Mouse (Mus musculus) c-Kit-positive CD71-negative TER-119-negative erythroid progenitor cells, embryonic 14.5 days (primary cell): ENCODE data around the gene Epb41.
A peak's percentile ranks its signal among the peaks of the same experiment; 100 is the strongest.

ENCODE experiments used
- DNase-seq: peaks from one replicate; pipeline ENCODE4 v3.0.0-alpha.2; 2013; ENCODE audit warnings: low read depth

Gene Epb41

GRCm38 (mm10) chr4:132074933-132075769, at the start of gene Epb41:
TSS of gene Epb41 (minus strand) at chr4:132075321.
- DNase-seq, result peak; percentile 97

DNA sequence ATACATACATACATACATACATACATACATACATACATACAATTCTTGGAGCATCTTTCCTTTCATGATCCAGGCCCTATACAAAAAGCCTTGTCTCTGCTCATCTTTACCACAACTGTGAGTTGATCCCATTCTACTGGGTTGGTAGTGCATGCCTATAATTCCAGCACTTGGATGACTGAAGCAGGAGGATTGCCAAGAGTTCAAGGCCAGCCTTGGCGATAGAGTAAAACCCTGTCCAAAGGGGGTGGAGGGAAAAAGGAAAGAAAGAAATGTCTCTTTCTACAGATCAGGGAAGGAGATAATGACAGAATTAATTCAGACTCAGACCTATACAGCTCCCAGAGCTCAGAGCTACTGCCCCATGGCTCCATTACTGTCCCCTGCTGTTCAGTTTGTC, 48.0 kb upstream of the Epb41 start:
- no peak for DNase-seq

DNA sequence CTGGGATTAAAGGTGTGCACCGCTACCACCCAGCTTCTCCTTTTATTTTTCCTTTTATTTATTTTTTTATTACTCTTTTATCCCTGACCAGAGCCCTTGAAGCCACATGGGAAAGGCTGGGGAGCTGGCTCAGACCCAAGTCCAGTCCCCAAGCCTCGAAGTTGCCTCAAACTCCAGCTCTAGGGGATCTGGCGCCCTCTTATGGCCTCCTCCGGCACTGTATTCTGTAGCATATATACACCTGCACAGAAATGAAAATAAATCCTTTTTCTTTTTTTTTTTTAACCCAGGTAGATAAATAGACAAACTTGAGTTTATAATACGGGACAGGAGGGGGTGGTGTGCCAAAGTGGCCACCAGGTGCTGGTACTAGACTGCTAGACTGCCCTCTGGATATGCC, 46.6 kb upstream of the Epb41 start:
- DNase-seq, result no peak

- no peak for DNase-seq
Observed at GRCm38 (mm10) chr4:132119566-132119965, 44.4 kb upstream of the Epb41 start.

GRCm38 (mm10) chr4:132116315-132116714, 41.2 kb upstream of the Epb41 start:
- DNase-seq, result no peak

GRCm38 (mm10) chr4:132113411-132114095, 38.4 kb upstream of the Epb41 start:
- no peak for DNase-seq

DNA sequence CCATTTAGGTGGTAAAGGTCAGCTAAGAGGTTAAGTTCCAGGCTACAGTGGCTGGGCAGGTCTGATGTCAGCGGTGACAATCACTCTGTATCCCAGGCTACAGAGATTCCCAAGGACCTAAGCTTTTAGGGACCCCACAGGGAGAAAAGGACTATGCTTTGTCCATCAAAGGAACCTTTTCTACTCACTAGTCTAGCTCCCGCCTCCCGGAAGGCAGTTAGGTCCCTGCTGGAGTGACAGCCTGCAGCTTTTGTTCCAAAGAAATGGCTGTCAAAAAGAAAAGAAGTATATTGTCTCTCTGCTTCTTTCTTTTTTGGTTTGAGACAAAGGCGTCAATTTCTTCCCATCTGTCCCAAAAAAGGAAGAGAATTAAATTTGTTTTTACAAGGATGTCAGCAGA, 36.1 kb upstream of the Epb41 start:
- no peak for DNase-seq

DNA sequence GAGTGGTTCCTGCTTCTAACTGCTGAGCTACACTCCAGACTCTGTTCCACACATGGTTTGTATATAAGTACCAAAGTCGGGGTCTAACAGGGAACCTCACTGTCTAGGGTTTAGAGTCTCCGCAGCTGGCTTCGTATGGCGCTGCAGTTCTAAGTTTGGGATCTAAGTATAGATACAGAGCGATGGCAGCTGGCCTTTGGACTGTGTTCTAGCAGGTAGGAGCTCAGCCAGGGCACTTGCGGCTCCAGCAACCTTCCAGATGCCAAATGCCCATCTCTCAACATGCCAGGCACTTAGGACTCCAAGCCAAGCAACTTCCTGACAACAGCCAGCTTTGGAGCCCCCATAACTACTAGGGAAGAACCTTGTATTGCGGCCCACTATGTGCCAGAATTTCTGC, 33.1 kb upstream of the Epb41 start:
- no peak for DNase-seq

DNA sequence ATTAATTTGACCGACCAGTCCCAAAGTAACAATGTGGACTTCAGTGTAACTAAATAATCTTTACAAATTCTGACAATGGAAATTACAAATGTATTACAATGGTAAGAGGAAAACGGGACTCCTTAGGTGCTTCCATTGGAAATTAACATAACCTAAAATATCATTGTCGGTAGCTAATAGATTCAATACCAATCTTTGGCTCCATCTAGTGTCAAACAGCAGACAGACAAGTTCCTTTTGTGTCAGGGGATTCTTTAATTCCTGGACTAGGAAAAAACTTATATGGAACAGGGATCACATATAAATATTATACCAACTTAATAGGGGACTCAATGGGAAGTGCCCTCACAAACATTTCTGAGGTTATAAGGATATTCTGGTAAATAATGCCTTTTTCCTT, 26.0 kb upstream of the Epb41 start:
- DNase-seq, result no peak

- DNase-seq, result no peak
Observed at GRCm38 (mm10) chr4:132099548-132099947, 24.4 kb upstream of the Epb41 start.

- DNase-seq, result no peak
Observed at GRCm38 (mm10) chr4:132095043-132095442, 19.9 kb upstream of the Epb41 start.

- no peak for DNase-seq
Observed at GRCm38 (mm10) chr4:132093928-132094327, 18.8 kb upstream of the Epb41 start.

- no peak for DNase-seq
Observed at GRCm38 (mm10) chr4:132093136-132093535, 18.0 kb upstream of the Epb41 start.

- no peak for DNase-seq
Observed at GRCm38 (mm10) chr4:132088921-132089320, 13.8 kb upstream of the Epb41 start.

DNA sequence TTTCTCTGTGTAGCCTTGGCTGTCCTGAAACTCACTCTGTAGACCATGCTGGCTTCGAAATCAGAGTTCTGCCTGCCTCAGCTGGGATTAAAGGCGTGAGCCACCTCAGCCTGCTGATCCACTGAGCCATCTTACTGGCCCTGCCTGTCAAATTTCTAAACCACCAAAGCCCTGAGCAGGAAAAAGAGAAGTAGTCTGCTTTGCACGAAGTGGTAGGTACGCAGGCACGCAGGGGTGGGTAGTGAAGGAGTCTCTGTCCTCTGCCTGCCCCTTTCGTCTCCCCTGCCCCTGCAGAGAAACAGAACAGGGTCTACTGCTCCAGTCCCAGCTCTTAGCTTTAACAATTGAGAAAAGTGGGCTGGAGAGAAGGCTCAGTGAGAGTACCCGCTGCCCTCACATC, 10.0 kb upstream of the Epb41 start:
- no peak for DNase-seq

DNA sequence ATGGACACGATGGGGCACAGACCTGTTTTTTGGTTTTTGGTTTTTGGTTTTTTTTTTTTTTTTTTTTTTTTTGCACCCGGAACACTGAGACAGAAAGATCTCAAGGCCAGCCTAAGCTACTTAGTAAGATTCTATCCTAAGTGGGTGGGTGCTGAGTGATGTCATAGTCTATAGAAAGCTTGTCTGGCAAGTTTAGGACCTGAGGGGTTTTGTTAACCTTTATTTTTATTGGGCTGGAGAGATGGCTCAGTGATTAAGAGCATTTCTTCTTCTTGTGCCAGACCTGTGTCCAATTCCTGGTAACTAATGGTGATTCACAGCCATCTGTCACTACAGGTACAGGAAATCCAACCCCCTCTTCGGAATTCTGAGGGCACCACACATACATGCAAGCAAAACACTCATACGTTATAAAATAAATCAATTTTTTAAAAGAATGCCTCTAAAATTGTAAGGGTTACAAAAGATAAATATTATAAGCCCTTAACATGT, 5.4 kb upstream of the Epb41 start:
- DNase-seq, result no peak

GRCm38 (mm10) chr4:132079555-132080275, 4.6 kb upstream of the Epb41 start:
- DNase-seq, result peak; percentile 65

DNA sequence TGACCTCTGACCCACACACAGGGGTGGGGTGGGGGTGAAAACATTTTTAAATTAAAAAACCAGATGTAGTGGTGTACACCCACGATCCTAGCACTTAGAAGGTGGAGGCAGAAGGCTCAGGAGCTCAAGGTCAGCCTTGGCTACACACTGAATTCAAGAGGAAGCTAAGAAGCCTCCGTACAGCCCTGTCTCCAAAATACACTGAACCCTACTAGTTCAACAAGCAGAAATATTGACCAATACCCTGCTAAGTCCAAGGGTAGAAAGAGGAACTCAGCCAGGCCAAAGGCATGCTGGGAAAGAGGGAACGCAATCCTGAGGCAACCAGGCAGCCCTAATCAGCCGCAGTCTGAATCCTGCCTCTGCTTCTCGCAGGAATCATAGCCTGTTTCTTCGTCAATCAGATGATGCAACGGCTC, 3.2 kb upstream of the Epb41 start:
- no peak for DNase-seq

GRCm38 (mm10) chr4:132077445-132077844, 2.3 kb upstream of the Epb41 start:
- DNase-seq, result peak; percentile 71

GRCm38 (mm10) chr4:132076480-132077405, 1.6 kb upstream of the Epb41 start:
- peak; percentile 83 for DNase-seq

DNA sequence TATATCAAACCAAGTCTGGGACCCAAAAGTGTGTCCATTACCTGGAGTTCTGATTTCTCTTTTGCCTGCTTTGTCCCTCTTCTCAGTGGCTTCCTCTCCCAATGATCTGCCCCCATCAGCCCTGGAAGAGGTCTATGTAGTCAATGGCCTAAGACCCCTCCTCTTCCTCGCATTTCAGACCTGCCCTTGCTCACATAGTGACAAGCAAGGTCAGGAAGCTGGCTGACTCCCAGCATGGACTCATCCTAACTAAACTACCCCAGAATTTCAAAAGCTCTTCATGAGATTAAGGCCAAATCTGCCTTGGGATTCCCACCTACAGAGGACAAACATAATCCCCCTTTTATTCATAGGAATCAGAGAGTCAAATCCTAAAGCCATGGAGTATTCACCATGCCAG, 675 bp upstream of the Epb41 start:
- DNase-seq, result no peak
